Mouse (Mus musculus) layer of hippocampus, postnatal 14 days (tissue): ENCODE data around the gene Lgals4. TPM values are rescaled to one million over a fixed set of nuclear protein-coding genes. Genes with fewer than 3 reads are reported as not detected.

Experiments
- total RNA-seq, 2 experiments: library from RNA; stranded (reverse); gene quantifications; 2 replicates each; pipeline ENCODE4 v1.2.3; 2021

Lgals4 gene
- total RNA-seq, 2 experiments from 2014 or later: 3.9 to 4.2 TPM

Other genes starting within 250 kb of the Lgals4 start
- gene Samd4b, start 235.7 kb upstream of the Lgals4 start, total RNA-seq: 10 to 100 TPM; 69.5 to 71.6 TPM
- 10 to 100 TPM; 11.6 to 14.6 TPM for gene Pak4, start 235.7 kb upstream of the Lgals4 start, total RNA-seq
- gene Acp7, start 202.5 kb upstream of the Lgals4 start, total RNA-seq: 1 to 10 TPM; 1.0 to 1.9 TPM
- 10 to 100 TPM; 14.5 to 15.7 TPM for gene Fbxo27, start 141.0 kb upstream of the Lgals4 start, total RNA-seq
- gene Fbxo17, start 117.0 kb upstream of the Lgals4 start, total RNA-seq: under 1 TPM; 0.88 to 0.97 TPM
- 10 to 100 TPM; 55.4 to 66.9 TPM for gene Mrps12, start 92.0 kb upstream of the Lgals4 start, total RNA-seq
- 10 to 100 TPM; 14.4 to 15.0 TPM for gene Sars2, start 91.9 kb upstream of the Lgals4 start, total RNA-seq
- under 1 TPM in 1 of 2 experiments, not detected in 1; 0.41 TPM for gene Ccer2, start 77.7 kb upstream of the Lgals4 start, total RNA-seq
- gene Sirt2, start 67.1 kb upstream of the Lgals4 start, total RNA-seq: 100 to 1,000 TPM; 325 to 336 TPM
- 10 to 100 TPM; 31.4 to 33.9 TPM for gene Nfkbib, start 66.3 kb upstream of the Lgals4 start, total RNA-seq
- 1 to 10 TPM; 2.9 to 3.3 TPM for gene Rinl, start 44.9 kb upstream of the Lgals4 start, total RNA-seq
- 100 to 1,000 TPM; 379 to 416 TPM for gene Hnrnpl, start 25.3 kb upstream of the Lgals4 start, total RNA-seq
- 10 to 100 TPM; 58.2 to 61.2 TPM for gene Ech1, start 8.6 kb upstream of the Lgals4 start, total RNA-seq
- not detected for gene Lgals7, start 30.0 kb downstream of the Lgals4 start, total RNA-seq
- gene Capn12, start 47.6 kb downstream of the Lgals4 start, total RNA-seq: 1 to 10 TPM in 1 of 2 experiments, under 1 TPM in 1; 0.67 to 1.3 TPM
- gene Actn4, start 128.5 kb downstream of the Lgals4 start, total RNA-seq: 100 to 1,000 TPM; 123 to 132 TPM
- 100 to 1,000 TPM; 159 to 164 TPM for gene Eif3k, start 148.0 kb downstream of the Lgals4 start, total RNA-seq
- 1 to 10 TPM; 2.7 to 4.1 TPM for gene Map4k1, start 148.2 kb downstream of the Lgals4 start, total RNA-seq